ENCODE assay signal across 7 mouse cellular contexts in the genomic region with DNA sequence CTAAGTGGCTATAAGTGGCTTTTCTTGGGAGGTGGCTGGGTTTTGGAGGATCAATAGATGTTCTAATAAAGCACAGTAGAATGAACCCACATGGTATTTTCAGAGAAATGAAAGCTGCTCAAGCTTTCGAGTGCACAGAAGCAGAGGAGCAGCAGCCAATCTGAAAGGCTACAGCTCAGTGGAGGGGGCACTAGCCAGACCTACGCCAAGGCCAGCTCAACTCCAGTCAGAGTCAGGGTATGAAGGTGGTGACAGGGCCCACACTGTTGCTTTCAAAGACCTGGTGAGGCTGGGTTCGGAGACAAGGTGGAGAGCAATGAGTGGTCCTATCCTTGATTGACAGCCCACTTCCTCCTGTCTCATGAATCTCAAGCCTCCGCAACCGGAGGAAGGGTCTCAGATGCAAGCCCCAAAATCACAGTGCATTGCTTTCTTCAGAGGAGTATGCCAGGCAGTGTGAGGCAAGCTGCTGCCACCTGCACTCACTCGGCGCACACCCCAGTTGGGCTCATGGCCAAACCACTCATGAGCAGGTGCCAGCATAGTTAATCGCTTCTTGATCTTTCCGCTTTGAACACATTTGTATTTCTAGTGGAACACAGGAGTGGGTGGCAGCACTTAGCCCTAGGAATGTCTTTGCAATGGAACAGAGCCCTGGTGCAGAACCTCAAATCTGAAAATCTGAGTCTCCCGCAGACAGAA.
DNase-seq lines count a peak whose midpoint lies in the region; ATAC-seq lines count a peak whose summit lies in the region.

No protein-coding gene starts in this region.

- peak; percentile 32; the same call in 1 of the 2 replicates for ATAC-seq in midbrain, embryonic 14.5 days (ENCODE audit: low FRiP score, low TSS enrichment)
- ATAC-seq in CD4-positive, CD25-positive, alpha-beta regulatory T cell, adult 4 months = no peak

- H3K9me3 ChIP-seq in midbrain, embryonic 14.5 days (ENCODE audit: control insufficient read depth, low read length) = no peaks in the 10 kb centered on the region

- no peaks in the 10 kb centered on the region for H3K36me3 ChIP-seq in midbrain, embryonic 14.5 days (ENCODE audit: control insufficient read depth, insufficient read depth, low read length)

- no peak overlapping the region for H3K4me3 ChIP-seq in midbrain, embryonic 14.5 days (replicated peaks; ENCODE audit: low read depth, low read length)

- peak; percentile 10 for DNase-seq in testis, postnatal 14 days (ENCODE audit: low spot score)
- DNase-seq in testis, postnatal 10 days (ENCODE audit: low spot score) = no peak
- DNase-seq in frontal cortex, postnatal 14 days (ENCODE audit: low spot score in 2 of 2) = peak; percentile 42 to 54
- peak; percentile 62 for DNase-seq in layer of hippocampus, adult 9-11 months
- DNase-seq in midbrain, embryonic 14.5 days = peak; percentile 58
- no peak for DNase-seq in urinary bladder, postnatal 4 days (ENCODE audit: low spot score in 2 of 2)

- H3K27me3 ChIP-seq in midbrain, embryonic 14.5 days (ENCODE audit: control insufficient read depth, insufficient read depth, low read length) = no peaks in the 10 kb centered on the region

- H3K27ac ChIP-seq in midbrain, embryonic 14.5 days (replicated peaks; ENCODE audit: low read depth, low read length) = no peak overlapping the region

- H3K4me2 ChIP-seq in midbrain, embryonic 14.5 days (ENCODE audit: low read length) = no peak overlapping the region

- H3K4me1 ChIP-seq in midbrain, embryonic 14.5 days (ENCODE audit: control insufficient read depth, insufficient read depth, low read length) = no peaks in the 10 kb centered on the region

- H3K9ac ChIP-seq in midbrain, embryonic 14.5 days (replicated peaks; ENCODE audit: low read length) = no peak overlapping the region

- WGBS in midbrain, embryonic 14.5 days = 85% methylated on average over 10 of the region's 10 CpGs

Comparison
In these comparisons a context has a peak if more than half of its experiments do, and no peak if none do; other contexts are left out.
1. DNase-seq: peak in testis, postnatal 14 days (single experiment), frontal cortex, postnatal 14 days (2 of 2), layer of hippocampus, adult 9-11 months (single experiment) and midbrain, embryonic 14.5 days (single experiment); none in testis, postnatal 10 days (single experiment) and urinary bladder, postnatal 4 days (0 of 2).